Mouse (Mus musculus): ENCODE measurements around the gene Smc6. TPM values are rescaled to one million over a fixed set of nuclear protein-coding genes. Genes with fewer than 3 reads are reported as not detected.

The Smc6 gene
- polyA plus RNA-seq, 1 experiment from 2014 or later = 134 TPM

GRCm38 (mm10) chr12:11348423-11348822 lies 82.7 kb downstream of the Smc6 start:
- DNase-seq (ENCODE audit: low spot score) (no peak), ATAC-seq (ENCODE audit: low read depth) (no peak)
- Histone ChIP-seq H3K27ac (replicated peaks; ENCODE audit: low read depth, low read length) (no peak overlapping the region), H3K4me1 (ENCODE audit: control insufficient read depth, insufficient read depth, low read length) (no peaks in the 10 kb centered on the region), H3K9me3 (ENCODE audit: control insufficient read depth, low read length) (no peaks in the 10 kb centered on the region), H3K4me2 (ENCODE audit: low read depth, low read length) (no peak overlapping the region), H3K27me3 (replicated peaks; ENCODE audit: control insufficient read depth, insufficient read depth, low read length) (no peaks in the 10 kb centered on the region), H3K9ac (ENCODE audit: low read depth, low read length) (no peak overlapping the region), H3K4me3 (ENCODE audit: low read depth, low read length) (no peak overlapping the region), H3K36me3 (ENCODE audit: control insufficient read depth, insufficient read depth, low read length) (no peaks in the 10 kb centered on the region)
- WGBS = 15% methylated on average over 1 of the region's 1 CpGs

GRCm38 (mm10) chr12:11349870-11350269 lies 84.2 kb downstream of the Smc6 start:
- H3K9me3 ChIP-seq (ENCODE audit: control insufficient read depth, low read length) = no peaks in the 10 kb centered on the region
- no peaks in the 10 kb centered on the region for H3K27me3 ChIP-seq (replicated peaks; ENCODE audit: control insufficient read depth, insufficient read depth, low read length)
- no peaks in the 10 kb centered on the region for H3K36me3 ChIP-seq (ENCODE audit: control insufficient read depth, insufficient read depth, low read length)
- DNase-seq (ENCODE audit: low spot score) (no peak), ATAC-seq (ENCODE audit: low read depth) (no peak)
- no peak overlapping the region for H3K9ac ChIP-seq (ENCODE audit: low read depth, low read length)
- no peak overlapping the region for H3K4me2 ChIP-seq (ENCODE audit: low read depth, low read length)
- WGBS = 59% methylated on average over 4 of the region's 5 CpGs
- H3K4me1 ChIP-seq (ENCODE audit: control insufficient read depth, insufficient read depth, low read length) = no peaks in the 10 kb centered on the region
- H3K4me3 ChIP-seq (ENCODE audit: low read depth, low read length) = no peak overlapping the region
- H3K27ac ChIP-seq (replicated peaks; ENCODE audit: low read depth, low read length) = no peak overlapping the region

GRCm38 (mm10) chr12:11350895-11351294 lies 85.2 kb downstream of the Smc6 start:
- no peak overlapping the region for H3K4me3 ChIP-seq (ENCODE audit: low read depth, low read length)
- no peak overlapping the region for H3K4me2 ChIP-seq (ENCODE audit: low read depth, low read length)
- no peaks in the 10 kb centered on the region for H3K9me3 ChIP-seq (ENCODE audit: control insufficient read depth, low read length)
- DNase-seq (ENCODE audit: low spot score) (peak; percentile 89), ATAC-seq (ENCODE audit: low read depth) (peak; percentile 31; the same call in 1 of the 2 replicates)
- 30% methylated on average over 5 of the region's 5 CpGs for WGBS
- no peaks in the 10 kb centered on the region for H3K4me1 ChIP-seq (ENCODE audit: control insufficient read depth, insufficient read depth, low read length)
- no peaks in the 10 kb centered on the region for H3K27me3 ChIP-seq (replicated peaks; ENCODE audit: control insufficient read depth, insufficient read depth, low read length)
- H3K9ac ChIP-seq (ENCODE audit: low read depth, low read length) = no peak overlapping the region
- H3K27ac ChIP-seq (replicated peaks; ENCODE audit: low read depth, low read length) = no peak overlapping the region
- no peaks in the 10 kb centered on the region for H3K36me3 ChIP-seq (ENCODE audit: control insufficient read depth, insufficient read depth, low read length)

- DNase-seq (ENCODE audit: low spot score) = no peak
- no peak overlapping the region for H3K4me3 ChIP-seq (ENCODE audit: low read depth, low read length)
These were observed 96.7 kb downstream of the Smc6 start for GRCm38 (mm10) chr12:11362435-11362834.

GRCm38 (mm10) chr12:11364870-11365269 lies 99.2 kb downstream of the Smc6 start:
- H3K27me3 ChIP-seq (replicated peaks; ENCODE audit: control insufficient read depth, insufficient read depth, low read length) = no peaks in the 10 kb centered on the region
- 44% methylated on average over 6 of the region's 6 CpGs for WGBS

More at GRCm38 (mm10) chr12:11362435-11362834, 96.7 kb downstream of the Smc6 start:
- ATAC-seq (ENCODE audit: low read depth) = no peak
- WGBS = 87% methylated on average over 6 of the region's 6 CpGs
- Histone ChIP-seq H3K27ac (replicated peaks; ENCODE audit: low read depth, low read length) (no peak overlapping the region), H3K36me3 (ENCODE audit: control insufficient read depth, insufficient read depth, low read length) (no peaks in the 10 kb centered on the region), H3K4me2 (ENCODE audit: low read depth, low read length) (no peak overlapping the region), H3K9ac (ENCODE audit: low read depth, low read length) (no peak overlapping the region), H3K9me3 (ENCODE audit: control insufficient read depth, low read length) (no peaks in the 10 kb centered on the region), H3K4me1 (ENCODE audit: control insufficient read depth, insufficient read depth, low read length) (no peaks in the 10 kb centered on the region), H3K27me3 (replicated peaks; ENCODE audit: control insufficient read depth, insufficient read depth, low read length) (no peaks in the 10 kb centered on the region)

GRCm38 (mm10) chr12:11367099-11367765 lies 101.5 kb downstream of the Smc6 start:
- Histone ChIP-seq H3K4me3 (ENCODE audit: low read depth, low read length) (no peak overlapping the region), H3K27me3 (replicated peaks; ENCODE audit: control insufficient read depth, insufficient read depth, low read length) (no peaks in the 10 kb centered on the region), H3K9ac (ENCODE audit: low read depth, low read length) (no peak overlapping the region), H3K4me2 (ENCODE audit: low read depth, low read length) (no peak overlapping the region), H3K9me3 (ENCODE audit: control insufficient read depth, low read length) (no peaks in the 10 kb centered on the region), H3K27ac (replicated peaks; ENCODE audit: low read depth, low read length) (no peak overlapping the region), H3K4me1 (ENCODE audit: control insufficient read depth, insufficient read depth, low read length) (no peaks in the 10 kb centered on the region), H3K36me3 (ENCODE audit: control insufficient read depth, insufficient read depth, low read length) (no peaks in the 10 kb centered on the region)
- WGBS = 57% methylated on average over 3 of the region's 3 CpGs
- ATAC-seq (ENCODE audit: low read depth) (no peak), DNase-seq (ENCODE audit: low spot score) (no peak)

More at GRCm38 (mm10) chr12:11364870-11365269, 99.2 kb downstream of the Smc6 start:
- H3K27ac ChIP-seq (replicated peaks; ENCODE audit: low read depth, low read length) = no peak overlapping the region
- H3K4me3 ChIP-seq (ENCODE audit: low read depth, low read length) = no peak overlapping the region
- no peak for ATAC-seq (ENCODE audit: low read depth)
- no peak overlapping the region for H3K4me2 ChIP-seq (ENCODE audit: low read depth, low read length)
- H3K36me3 ChIP-seq (ENCODE audit: control insufficient read depth, insufficient read depth, low read length) = no peaks in the 10 kb centered on the region
- H3K9me3 ChIP-seq (ENCODE audit: control insufficient read depth, low read length) = no peaks in the 10 kb centered on the region
- H3K4me1 ChIP-seq (ENCODE audit: control insufficient read depth, insufficient read depth, low read length) = no peaks in the 10 kb centered on the region
- no peak for DNase-seq (ENCODE audit: low spot score)
- H3K9ac ChIP-seq (ENCODE audit: low read depth, low read length) = no peak overlapping the region

Small RNAs within 50 kb of the gene (microRNA-seq; reads per million reads assigned to microRNA genes)
- not detected for gene Mir7675 (ENCODE audit: borderline number of aligned reads)

Other genes starting within 250 kb of the Smc6 start
- gene Kcns3, start 114.8 kb upstream of the Smc6 start, polyA plus RNA-seq (2014; fragmentation: Nextera tagmentation; extraction: Ambion mirVana) = 4.3 and 4.6 TPM in 2 replicates
- gene Msgn1, start 56.9 kb upstream of the Smc6 start, polyA plus RNA-seq (2014; fragmentation: Nextera tagmentation; extraction: Ambion mirVana) = 0.37 TPM in 1 of 2 replicates, not detected in the other
- 7.2 and 7.5 TPM in 2 replicates for gene Gen1, start 85 bp upstream of the Smc6 start, polyA plus RNA-seq (2014; fragmentation: Nextera tagmentation; extraction: Ambion mirVana)
- gene Vsnl1, start 170.7 kb downstream of the Smc6 start, polyA plus RNA-seq (2014; fragmentation: Nextera tagmentation; extraction: Ambion mirVana) = 5.6 and 5.9 TPM in 2 replicates
- 0.50 and 0.81 TPM in 2 replicates for gene Rad51ap2, start 190.2 kb downstream of the Smc6 start, polyA plus RNA-seq (2014; fragmentation: Nextera tagmentation; extraction: Ambion mirVana)

All from embryonic facial prominence, embryonic 14.5 days (tissue).